Mouse (Mus musculus): ENCODE data around the gene Erbb3. TPM values are rescaled to one million over a fixed set of nuclear protein-coding genes. Genes with fewer than 3 reads are reported as not detected.
"Not testable (repeated sequence)": the region's sequence is repeated elsewhere in the genome, so short reads cannot be mapped to it uniquely, and the experiment has no call there.

Erbb3 gene
- polyA plus RNA-seq, 1 experiment from 2014 or later: 1.2 TPM

GRCm38 (mm10) chr10:128556286-128556685 is 33.2 kb downstream of the Erbb3 start:
- DNase-seq (no peak), ATAC-seq (ENCODE audit: low read depth) (0 out of 2 replicates have a peak, but pooled peaks have one; percentile 14)
- Histone ChIP-seq H3K4me1 (replicated peaks) (no peaks in the 10 kb centered on the region), H3K27me3 (no peaks in the 10 kb centered on the region), H3K4me3 (replicated peaks) (no peak overlapping the region), H3K9ac (no peak overlapping the region), H3K9me3 (replicated peaks) (no peaks in the 10 kb centered on the region), H3K36me3 (peaks cover 44% of the 10 kb centered on the region), H3K4me2 (no peak overlapping the region), H3K27ac (no peak overlapping the region)

DNA sequence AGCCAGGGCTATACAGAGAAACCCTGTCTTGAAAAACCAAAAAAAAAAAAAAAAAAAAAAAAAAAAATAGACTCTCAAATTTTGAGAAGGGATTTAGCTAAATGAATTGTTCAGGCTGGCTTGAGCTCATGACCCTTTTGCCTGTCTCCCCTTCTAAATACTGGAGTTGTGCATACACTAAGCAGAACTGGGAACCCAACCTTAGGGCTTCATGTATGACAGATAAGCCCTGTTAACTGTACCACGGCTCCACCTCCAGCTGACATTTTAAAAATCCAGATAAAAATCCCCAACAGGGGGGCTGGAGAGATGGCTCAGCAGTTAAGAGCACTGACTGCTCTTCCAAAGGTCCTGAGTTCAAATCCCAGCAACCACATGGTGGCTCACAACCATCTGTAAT is 33.9 kb downstream of the Erbb3 start:
- not testable (repeated sequence) for H3K4me3 ChIP-seq (replicated peaks); ATAC-seq (ENCODE audit: low read depth); H3K4me1 ChIP-seq (replicated peaks); DNase-seq; H3K9ac ChIP-seq; H3K27ac ChIP-seq; H3K4me2 ChIP-seq; H3K9me3 ChIP-seq (replicated peaks); H3K27me3 ChIP-seq
- WGBS (ENCODE audit: insufficient replicate concordance): 20% methylated on average over 1 of the region's 1 CpGs
- H3K36me3 ChIP-seq: peaks cover 37% of the 10 kb centered on the region

DNA sequence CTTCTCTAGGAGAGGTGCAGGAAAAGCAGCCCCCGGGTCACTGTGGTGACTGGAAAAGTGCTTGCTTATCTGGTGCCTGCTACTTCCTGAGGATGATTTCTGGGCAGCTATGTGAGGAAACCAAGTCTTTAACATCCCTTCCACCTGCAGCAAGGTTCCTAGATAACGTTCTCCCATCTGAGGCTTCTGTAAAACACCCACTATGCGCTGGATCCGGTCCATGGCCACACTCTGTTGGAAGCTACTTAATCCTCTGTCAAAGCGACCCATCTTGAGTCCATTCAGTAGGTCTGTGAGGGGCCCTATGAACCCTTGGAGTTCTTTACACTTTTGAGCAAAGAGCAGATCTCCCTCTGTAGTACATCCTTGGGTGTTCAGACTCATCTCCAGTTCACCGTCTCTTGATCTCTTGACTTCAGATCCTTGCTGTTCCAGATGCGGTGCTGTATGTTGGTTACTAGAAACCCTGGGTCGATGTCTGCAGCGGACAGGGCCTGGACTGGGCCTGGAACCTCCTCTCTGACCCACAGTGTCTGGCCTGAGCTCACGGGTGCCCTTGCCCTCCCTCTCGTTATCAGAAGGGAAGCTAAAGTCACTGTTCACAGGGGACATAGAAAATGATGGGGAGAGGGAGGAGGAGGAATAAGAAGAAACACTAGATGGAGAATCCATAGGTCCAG is 39.2 kb downstream of the Erbb3 start:
- Histone ChIP-seq H3K27ac (peak overlapping the region; percentile 93), H3K4me1 (replicated peaks) (peaks cover 28% of the 10 kb centered on the region)
- not testable (repeated sequence) for H3K9ac ChIP-seq; H3K4me2 ChIP-seq; ATAC-seq (ENCODE audit: low read depth); H3K36me3 ChIP-seq; H3K4me3 ChIP-seq (replicated peaks); DNase-seq; H3K27me3 ChIP-seq; H3K9me3 ChIP-seq (replicated peaks)
- 59% methylated on average over 11 of the region's 11 CpGs for WGBS (ENCODE audit: insufficient replicate concordance)

- peak overlapping the region; percentile 81; the same call in 1 of the 2 replicates for H3K4me3 ChIP-seq (replicated peaks)
- H3K27me3 ChIP-seq; DNase-seq; H3K9me3 ChIP-seq (replicated peaks); ATAC-seq (ENCODE audit: low read depth): not testable (repeated sequence)
- H3K4me2 ChIP-seq: peak overlapping the region; percentile 88
- peak overlapping the region; percentile 93 for H3K27ac ChIP-seq
- WGBS (ENCODE audit: insufficient replicate concordance): 60% methylated on average over 6 of the region's 6 CpGs
- H3K36me3 ChIP-seq: peaks cover 10% of the 10 kb centered on the region
- H3K9ac ChIP-seq: peak overlapping the region; percentile 54; the same call in 1 of the 2 replicates
- H3K4me1 ChIP-seq (replicated peaks): peaks cover 28% of the 10 kb centered on the region
Measured at GRCm38 (mm10) chr10:128549682-128550057, 39.8 kb downstream of the Erbb3 start.

- H3K4me3 ChIP-seq (replicated peaks): peak within 1 kb of the TSS; percentile 81
- under 1% methylated on average over 31 of the region's 31 CpGs for WGBS (ENCODE audit: insufficient replicate concordance)
- H3K4me2 ChIP-seq: peak within 1 kb of the TSS; percentile 88
- peak within 1 kb of the TSS; percentile 93 for H3K27ac ChIP-seq
- ATAC-seq (ENCODE audit: low read depth) (peak; percentile 82), DNase-seq (peak; percentile 91)
- peak within 1 kb of the TSS; percentile 93 for H3K9ac ChIP-seq
- H3K4me1 ChIP-seq (replicated peaks): peaks cover 28% of the 10 kb centered on the region
- H3K36me3 ChIP-seq: peaks cover 16% of the 10 kb centered on the region
- no peaks in the 10 kb centered on the region for H3K9me3 ChIP-seq (replicated peaks)
- no peaks in the 10 kb centered on the region for H3K27me3 ChIP-seq
Measured at GRCm38 (mm10) chr10:128548947-128549681, 40.3 kb downstream of the Erbb3 start, which contains the start of gene Rpl41. TSS of gene Rpl41 (minus strand) at chr10:128549305.

GRCm38 (mm10) chr10:128548051-128548791 is 41.2 kb downstream of the Erbb3 start:
- H3K27me3 ChIP-seq; DNase-seq; H3K9me3 ChIP-seq (replicated peaks); ATAC-seq (ENCODE audit: low read depth): not testable (repeated sequence)
- Histone ChIP-seq H3K4me2 (peak overlapping the region; percentile 88), H3K9ac (peak overlapping the region; percentile 93), H3K4me3 (replicated peaks) (peak overlapping the region; percentile 81), H3K27ac (peak overlapping the region; percentile 93), H3K4me1 (replicated peaks) (peaks cover 35% of the 10 kb centered on the region), H3K36me3 (peaks cover 25% of the 10 kb centered on the region)
- whole genome bisulfite sequencing (ENCODE audit: insufficient replicate concordance): 3% methylated on average over 30 of the region's 30 CpGs

DNA sequence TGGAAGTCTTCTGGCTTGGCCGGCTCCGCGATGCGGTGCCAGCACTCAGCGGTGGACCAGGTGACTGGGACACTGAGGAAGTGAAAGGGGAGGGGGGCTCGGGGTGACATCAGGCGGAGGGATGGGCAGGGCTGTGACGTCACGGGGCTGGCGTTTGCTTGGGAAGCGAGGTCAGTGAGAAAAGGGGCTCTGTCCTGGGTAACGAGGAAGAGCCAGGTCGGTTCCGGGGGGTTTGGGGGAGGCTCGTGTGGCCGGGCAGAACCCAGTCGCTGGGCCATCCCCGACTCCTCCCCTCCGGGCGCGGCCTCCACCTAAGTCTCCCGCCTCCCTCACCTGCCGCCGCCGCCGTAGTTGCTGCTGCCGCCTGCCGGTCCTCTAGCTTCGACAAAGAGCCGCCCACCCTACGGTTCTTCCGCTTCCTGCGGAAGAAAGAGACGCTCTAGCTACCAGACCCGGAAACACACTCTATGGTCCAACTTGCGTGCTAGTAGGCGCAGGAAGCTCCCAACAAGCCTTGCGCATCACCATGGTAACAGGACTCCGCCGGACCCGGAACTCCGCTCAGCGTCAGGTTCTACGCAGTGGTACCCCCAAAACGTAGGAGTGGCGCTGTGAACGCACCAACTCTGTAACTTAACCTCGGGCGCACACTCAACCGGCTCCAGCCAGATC is 42.0 kb downstream of the Erbb3 start, which contains the start of gene Zc3h10:
Gene Zc3h10 (minus strand): TSS at position 414 of the 672 bp plus-strand sequence.
- Histone ChIP-seq H3K4me2 (peak within 1 kb of the TSS; percentile 88), H3K9ac (peak within 1 kb of the TSS; percentile 93), H3K9me3 (replicated peaks) (no peaks in the 10 kb centered on the region), H3K27ac (peak within 1 kb of the TSS; percentile 93), H3K4me3 (replicated peaks) (peak within 1 kb of the TSS; percentile 81), H3K4me1 (replicated peaks) (peaks cover 35% of the 10 kb centered on the region), H3K36me3 (peaks cover 32% of the 10 kb centered on the region), H3K27me3 (no peaks in the 10 kb centered on the region)
- ATAC-seq (ENCODE audit: low read depth): peak; percentile 88
- DNase-seq: peak; percentile 95
- WGBS (ENCODE audit: insufficient replicate concordance): under 1% methylated on average over 50 of the region's 50 CpGs

DNA sequence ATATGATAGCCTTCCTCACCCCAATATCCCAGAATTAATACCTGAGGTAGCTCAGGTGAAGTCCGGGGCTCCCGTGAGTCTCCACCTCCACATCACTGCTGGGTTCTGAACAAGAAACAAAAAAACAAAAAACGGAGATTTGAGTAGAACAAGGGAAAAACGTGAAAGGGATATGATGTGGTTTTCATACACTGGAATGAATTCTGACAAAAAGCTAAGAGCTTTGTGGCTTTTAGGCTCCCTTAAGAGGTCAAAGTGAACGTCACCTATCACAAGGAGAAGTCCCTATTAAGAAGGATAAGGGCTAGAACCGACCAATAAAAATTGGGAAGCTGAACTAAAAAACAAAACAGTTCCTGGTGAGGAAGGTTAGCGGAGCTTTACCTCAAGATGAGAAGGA is 42.7 kb downstream of the Erbb3 start:
- WGBS (ENCODE audit: insufficient replicate concordance): 9% methylated on average over 7 of the region's 7 CpGs
- no peak for ATAC-seq (ENCODE audit: low read depth)
- DNase-seq: no peak
- Histone ChIP-seq H3K9ac (peak overlapping the region; percentile 86), H3K4me1 (replicated peaks) (peaks cover 35% of the 10 kb centered on the region), H3K4me3 (replicated peaks) (peak overlapping the region; percentile 81), H3K9me3 (replicated peaks) (no peaks in the 10 kb centered on the region), H3K4me2 (peak overlapping the region; percentile 88), H3K36me3 (peaks cover 36% of the 10 kb centered on the region), H3K27me3 (no peaks in the 10 kb centered on the region), H3K27ac (peak overlapping the region; percentile 93)

GRCm38 (mm10) chr10:128546361-128546760 is 43.1 kb downstream of the Erbb3 start:
- ATAC-seq (ENCODE audit: low read depth) (no peak), DNase-seq (no peak)
- H3K27ac ChIP-seq: peak overlapping the region; percentile 93
- WGBS (ENCODE audit: insufficient replicate concordance): 8% methylated on average over 4 of the region's 4 CpGs
- H3K4me2 ChIP-seq: peak overlapping the region; percentile 88
- peaks cover 35% of the 10 kb centered on the region for H3K4me1 ChIP-seq (replicated peaks)
- H3K9me3 ChIP-seq (replicated peaks): no peaks in the 10 kb centered on the region
- H3K4me3 ChIP-seq (replicated peaks): peak overlapping the region; percentile 81
- peak overlapping the region; percentile 86 for H3K9ac ChIP-seq
- H3K27me3 ChIP-seq: no peaks in the 10 kb centered on the region
- H3K36me3 ChIP-seq: peaks cover 36% of the 10 kb centered on the region

DNA sequence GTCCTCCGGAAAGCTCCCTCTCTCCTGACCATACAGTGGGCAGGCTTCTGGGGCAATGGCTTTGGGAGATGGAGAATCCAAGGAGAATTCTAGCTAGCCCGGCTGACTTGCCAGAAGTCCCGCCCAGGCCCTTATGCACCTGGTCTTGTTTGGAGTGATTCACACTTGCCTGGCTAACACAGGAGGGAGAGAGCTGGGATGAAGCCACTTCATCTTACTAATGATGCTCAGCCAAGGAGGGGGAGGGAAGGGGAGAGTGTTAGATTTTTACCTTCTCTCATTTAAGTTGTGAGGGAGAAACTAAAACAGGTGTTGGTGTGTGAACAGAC is 43.9 kb downstream of the Erbb3 start:
- H3K9ac ChIP-seq: no peak overlapping the region
- no peak overlapping the region for H3K4me3 ChIP-seq (replicated peaks)
- H3K9me3 ChIP-seq (replicated peaks): no peaks in the 10 kb centered on the region
- H3K4me2 ChIP-seq: no peak overlapping the region
- H3K36me3 ChIP-seq: peaks cover 36% of the 10 kb centered on the region
- ATAC-seq (ENCODE audit: low read depth) (no peak), DNase-seq (no peak)
- H3K27ac ChIP-seq: no peak overlapping the region
- peaks cover 35% of the 10 kb centered on the region for H3K4me1 ChIP-seq (replicated peaks)
- no peaks in the 10 kb centered on the region for H3K27me3 ChIP-seq
- 80% methylated on average over 3 of the region's 3 CpGs for WGBS (ENCODE audit: insufficient replicate concordance)

Data from liver, embryonic 13.5 days (tissue).